Mouse (Mus musculus) G1E (cell line): Measurements from ENCODE around the gene Slc44a1.

Experiments used
- CTCF ChIP-seq: IDR thresholded peaks from 2 replicates; pipeline ENCODE4 v1.5.1; 2012; ENCODE audit warnings: low read depth, low read length, inconsistent platforms, mixed read lengths
- GATA1 ChIP-seq: IDR thresholded peaks from 2 replicates; pipeline ENCODE4 v1.6.1; 2012; ENCODE audit warnings: borderline replicate concordance, low read length, inconsistent platforms, mixed read lengths
- GATA2 ChIP-seq: IDR thresholded peaks from 2 replicates; pipeline ENCODE4 v1.6.1; 2012; ENCODE audit warnings: low read depth, low read length, inconsistent platforms, borderline replicate concordance
- POLR2AphosphoS5 ChIP-seq: IDR thresholded peaks from 2 replicates; pipeline ENCODE4 v1.6.1; 2012; ENCODE audit warnings: low read depth, low read length, inconsistent platforms; ENCODE audit not compliant: insufficient replicate concordance
- TAL1 ChIP-seq: conservative IDR thresholded peaks from 2 replicates; pipeline ENCODE4 v1.6.1; 2012; ENCODE audit warnings: low read depth, low read length, inconsistent platforms, mixed read lengths

DNA sequence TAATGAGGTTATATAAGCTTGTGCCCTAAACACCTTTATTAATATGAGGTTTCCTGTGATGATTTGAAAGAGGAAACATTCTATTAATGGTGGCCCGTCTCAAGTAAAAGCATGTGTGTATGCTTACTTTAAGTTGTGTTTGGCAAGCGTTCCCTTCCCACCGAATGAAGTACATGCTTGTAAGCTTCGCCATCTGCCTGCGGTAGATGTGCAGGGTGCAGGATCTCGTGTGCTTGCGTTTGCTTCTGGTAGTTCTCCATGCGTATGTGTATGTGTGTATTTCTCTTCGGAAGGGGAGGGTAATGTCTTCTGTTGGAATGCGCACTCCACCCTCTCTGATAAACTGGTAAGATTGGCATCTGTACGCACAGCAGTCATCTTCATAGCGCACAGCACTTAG is 95.6 kb downstream of the Slc44a1 start:
- no peak for TF ChIP-seq POLR2AphosphoS5
- no peak for TF ChIP-seq CTCF
- no peak for TF ChIP-seq GATA2
- TF ChIP-seq GATA1: no peak
- TF ChIP-seq TAL1: no peak
